Mouse (Mus musculus): ENCODE data around the gene Sms.

GRCm38 (mm10) chrX:157481860-157482259 lies 10.2 kb downstream of the Sms start:
- TF ChIP-seq ZC3H11A (IDR thresholded peaks at IDR 0.05; ENCODE audit: borderline replicate concordance, low read depth, low read length) (no peak), HCFC1 (IDR thresholded peaks at IDR 0.05; ENCODE audit: borderline replicate concordance, insufficient read depth, low read length) (no peak), ZNF384 (IDR thresholded peaks at IDR 0.05; ENCODE audit: low read depth, low read length) (no peak)

Data from ES-E14 (cell line).